Mouse (Mus musculus): ENCODE results near the gene Megf9.

Gene Megf9

GRCm38 (mm10) chr4:70534891-70535269 lies at the start of gene Megf9:
Gene Megf9 (minus strand): TSS chr4:70534995.
- peak; percentile 97 for DNase-seq (ENCODE audit: low spot score)

- DNase-seq (ENCODE audit: low spot score), result peak; percentile 26
Observed at GRCm38 (mm10) chr4:70579654-70580053, 44.9 kb upstream of the Megf9 start.

GRCm38 (mm10) chr4:70578301-70578700 lies 43.5 kb upstream of the Megf9 start:
- no peak for DNase-seq (ENCODE audit: low spot score)

- no peak for DNase-seq (ENCODE audit: low spot score)
Observed at GRCm38 (mm10) chr4:70576096-70576495, 41.3 kb upstream of the Megf9 start.

GRCm38 (mm10) chr4:70573926-70574325 lies 39.1 kb upstream of the Megf9 start:
- no peak for DNase-seq (ENCODE audit: low spot score)

GRCm38 (mm10) chr4:70553888-70554287 lies 19.1 kb upstream of the Megf9 start:
- no peak for DNase-seq (ENCODE audit: low spot score)

- DNase-seq (ENCODE audit: low spot score), result no peak
Observed at GRCm38 (mm10) chr4:70553230-70553797, 18.5 kb upstream of the Megf9 start.

- DNase-seq (ENCODE audit: low spot score), result no peak
Observed at GRCm38 (mm10) chr4:70552120-70552519, 17.3 kb upstream of the Megf9 start.

- no peak for DNase-seq (ENCODE audit: low spot score)
Observed at GRCm38 (mm10) chr4:70547411-70548148, 12.8 kb upstream of the Megf9 start.

- no peak for DNase-seq (ENCODE audit: low spot score)
Observed at GRCm38 (mm10) chr4:70545869-70546542, 11.2 kb upstream of the Megf9 start.

GRCm38 (mm10) chr4:70544390-70544789 lies 9.6 kb upstream of the Megf9 start:
- no peak for DNase-seq (ENCODE audit: low spot score)

- DNase-seq (ENCODE audit: low spot score), result no peak
Observed at GRCm38 (mm10) chr4:70542387-70542786, 7.6 kb upstream of the Megf9 start.

- no peak for DNase-seq (ENCODE audit: low spot score)
Observed at GRCm38 (mm10) chr4:70540743-70541142, 5.9 kb upstream of the Megf9 start.

GRCm38 (mm10) chr4:70536661-70537580 lies 2.1 kb upstream of the Megf9 start:
- no peak for DNase-seq (ENCODE audit: low spot score)

- DNase-seq (ENCODE audit: low spot score), result peak; percentile 39
Observed at GRCm38 (mm10) chr4:70535711-70536311, 1.0 kb upstream of the Megf9 start.

GRCm38 (mm10) chr4:70535289-70535688 lies 494 bp upstream of the Megf9 start:
- peak; percentile 27 for DNase-seq (ENCODE audit: low spot score)

- peak; percentile 14 for DNase-seq (ENCODE audit: low spot score)
Observed at GRCm38 (mm10) chr4:70534078-70534890, 511 bp downstream of the Megf9 start.

GRCm38 (mm10) chr4:70533056-70533805 lies 1.6 kb downstream of the Megf9 start:
- DNase-seq (ENCODE audit: low spot score), result no peak

GRCm38 (mm10) chr4:70531021-70531420 lies 3.8 kb downstream of the Megf9 start:
- DNase-seq (ENCODE audit: low spot score), result no peak

- no peak for DNase-seq (ENCODE audit: low spot score)
Observed at GRCm38 (mm10) chr4:70528622-70529021, 6.2 kb downstream of the Megf9 start.
